Mouse (Mus musculus) MEL (cell line): Measurements from ENCODE around the gene Tcea3.

ENCODE experiments used
- CHD2 ChIP-seq: IDR thresholded peaks from 2 replicates; pipeline ENCODE4 v1.6.1; 2011; ENCODE audit warnings: low read length, improper control_type of control experiment
- CTCF ChIP-seq, 3 experiments: IDR thresholded peaks in 2 of 3; conservative IDR thresholded peaks in 1 of 3; 2 replicates each; pipeline ENCODE4 v1.5.1; 2011 to 2012; ENCODE audit warnings: low read length in 3 of 3, low read depth in 2 of 3, mild to moderate bottlenecking in 2 of 3, improper control_type of control experiment in 1 of 3, inconsistent platforms in 1 of 3, mixed read lengths in 1 of 3, moderate library complexity in 1 of 3; ENCODE audit not compliant: control insufficient read depth in 1 of 3, insufficient read depth in 1 of 3, poor library complexity in 1 of 3, severe bottlenecking in 1 of 3
- MAFK ChIP-seq: IDR thresholded peaks from 2 replicates; pipeline ENCODE4 v1.6.1; 2011; ENCODE audit warnings: low read depth, mild to moderate bottlenecking, low read length, improper control_type of control experiment, borderline replicate concordance
- MAX ChIP-seq: IDR thresholded peaks from 2 replicates; pipeline ENCODE4 v1.6.1; 2011; ENCODE audit warnings: low read length, improper control_type of control experiment
- POLR2A ChIP-seq, 2 experiments: IDR thresholded peaks; 2 replicates each; pipeline ENCODE4 v1.6.1; 2011 to 2012; ENCODE audit warnings: low read length in 2 of 2, mild to moderate bottlenecking in 2 of 2, control low read depth in 1 of 2, improper control_type of control experiment in 1 of 2, low read depth in 1 of 2, moderate library complexity in 1 of 2; ENCODE audit not compliant: control insufficient read depth in 1 of 2, insufficient read depth in 1 of 2, poor library complexity in 1 of 2
- POLR2AphosphoS2 ChIP-seq: IDR thresholded peaks from 2 replicates; pipeline ENCODE4 v1.6.1; 2011; ENCODE audit warnings: low read length, improper control_type of control experiment
- TAL1 ChIP-seq: IDR thresholded peaks from 2 replicates; pipeline ENCODE4 v1.6.1; 2012; ENCODE audit warnings: mild to moderate bottlenecking, inconsistent platforms, low read length, moderate library complexity, mixed read lengths
- ZC3H11A ChIP-seq: IDR thresholded peaks from 2 replicates; pipeline ENCODE4 v1.6.1; 2012; ENCODE audit warnings: low read depth, mild to moderate bottlenecking, inconsistent platforms, low read length, improper control_type of control experiment

- TF ChIP-seq POLR2A (IDR thresholded peaks at IDR 0.05; ENCODE audit: control insufficient read depth in 1 of 2, insufficient read depth in 1 of 2, low read depth in 1 of 2, low read length in 2 of 2, poor library complexity in 1 of 2) (no peak), POLR2AphosphoS2 (no peak), CTCF (IDR thresholded peaks at IDR 0.05 in 2 of 3, conservative IDR thresholded peaks at IDR 0.05 in 1 of 3; ENCODE audit: control insufficient read depth in 1 of 3, insufficient read depth in 1 of 3, low read depth in 2 of 3, low read length in 3 of 3, poor library complexity in 1 of 3, severe bottlenecking in 1 of 3) (no peak; a peak in 1 of 6 replicates), MAFK (no peak), CHD2 (no peak), ZC3H11A (no peak), TAL1 (no peak), MAX (no peak)
These were observed 76.7 kb downstream of the Tcea3 start for GRCm38 (mm10) chr4:136324226-136324625.
